Mouse (Mus musculus): Measurements from ENCODE around the gene Slc35c2. TPM values are rescaled to one million over a fixed set of nuclear protein-coding genes. Genes with fewer than 3 reads are reported as not detected.

Slc35c2 gene
- polyA plus RNA-seq, 1 experiment, result 82.3 TPM

- Histone ChIP-seq H3K27ac (ENCODE audit: control insufficient read depth, insufficient read depth, low read length) (no peak overlapping the region), H3K36me3 (ENCODE audit: control insufficient read depth, insufficient read depth, low read length) (peaks cover 42% of the 10 kb centered on the region), H3K27me3 (ENCODE audit: control insufficient read depth, insufficient read depth, low read length) (no peaks in the 10 kb centered on the region), H3K4me1 (replicated peaks; ENCODE audit: control insufficient read depth, insufficient read depth, low read length) (no peaks in the 10 kb centered on the region), H3K4me3 (ENCODE audit: control insufficient read depth, insufficient read depth, low read length) (no peak overlapping the region)
- DNase-seq, result no peak
- 96% methylated on average over 11 of the region's 11 CpGs for WGBS
- TF ChIP-seq CTCF (IDR thresholded peaks at IDR 0.05; ENCODE audit: borderline replicate concordance, control insufficient read depth, extremely low read depth, insufficient read depth, low read length, poor library complexity), result no peak
- no peak for TF ChIP-seq POLR2A (IDR thresholded peaks at IDR 0.05; ENCODE audit: control insufficient read depth, extremely low read depth, insufficient read depth, low read length, poor library complexity)
These were observed 9.8 kb upstream of the Slc35c2 start for GRCm38 (mm10) chr2:165297429-165297828.

- no peak overlapping the region for H3K4me3 ChIP-seq (ENCODE audit: control insufficient read depth, insufficient read depth, low read length)
- H3K4me1 ChIP-seq (replicated peaks; ENCODE audit: control insufficient read depth, insufficient read depth, low read length), result no peaks in the 10 kb centered on the region
- DNase-seq, result no peak
- peaks cover 42% of the 10 kb centered on the region for H3K36me3 ChIP-seq (ENCODE audit: control insufficient read depth, insufficient read depth, low read length)
- no peak overlapping the region for H3K27ac ChIP-seq (ENCODE audit: control insufficient read depth, insufficient read depth, low read length)
- WGBS, result 95% methylated on average over 18 of the region's 18 CpGs
- TF ChIP-seq CTCF (IDR thresholded peaks at IDR 0.05; ENCODE audit: borderline replicate concordance, control insufficient read depth, extremely low read depth, insufficient read depth, low read length, poor library complexity) (no peak), POLR2A (IDR thresholded peaks at IDR 0.05; ENCODE audit: control insufficient read depth, extremely low read depth, insufficient read depth, low read length, poor library complexity) (no peak)
- H3K27me3 ChIP-seq (ENCODE audit: control insufficient read depth, insufficient read depth, low read length), result no peaks in the 10 kb centered on the region
These were observed 8.9 kb upstream of the Slc35c2 start for GRCm38 (mm10) chr2:165296571-165296970.

GRCm38 (mm10) chr2:165288315-165289031 is 804 bp upstream of the Slc35c2 start:
- WGBS, result 65% methylated on average over 18 of the region's 18 CpGs
- TF ChIP-seq POLR2A (IDR thresholded peaks at IDR 0.05; ENCODE audit: control insufficient read depth, extremely low read depth, insufficient read depth, low read length, poor library complexity), result no peak
- TF ChIP-seq CTCF (IDR thresholded peaks at IDR 0.05; ENCODE audit: borderline replicate concordance, control insufficient read depth, extremely low read depth, insufficient read depth, low read length, poor library complexity), result no peak
- no peaks in the 10 kb centered on the region for H3K27me3 ChIP-seq (ENCODE audit: control insufficient read depth, insufficient read depth, low read length)
- peak; percentile 9 for DNase-seq
- no peak overlapping the region for H3K27ac ChIP-seq (ENCODE audit: control insufficient read depth, insufficient read depth, low read length)
- H3K36me3 ChIP-seq (ENCODE audit: control insufficient read depth, insufficient read depth, low read length), result 0 out of 2 replicates have a peak, but pooled peaks cover 3% of the 10 kb centered on the region
- H3K4me3 ChIP-seq (ENCODE audit: control insufficient read depth, insufficient read depth, low read length), result no peak overlapping the region
- H3K4me1 ChIP-seq (replicated peaks; ENCODE audit: control insufficient read depth, insufficient read depth, low read length), result peaks cover 23% of the 10 kb centered on the region

- Histone ChIP-seq H3K4me1 (replicated peaks; ENCODE audit: control insufficient read depth, insufficient read depth, low read length) (peaks cover 23% of the 10 kb centered on the region), H3K36me3 (ENCODE audit: control insufficient read depth, insufficient read depth, low read length) (no peaks in the 10 kb centered on the region), H3K27ac (ENCODE audit: control insufficient read depth, insufficient read depth, low read length) (peak overlapping the region; percentile 10; the same call in 1 of the 2 replicates), H3K4me3 (ENCODE audit: control insufficient read depth, insufficient read depth, low read length) (peak overlapping the region; percentile 80), H3K27me3 (ENCODE audit: control insufficient read depth, insufficient read depth, low read length) (no peaks in the 10 kb centered on the region)
- TF ChIP-seq CTCF (IDR thresholded peaks at IDR 0.05; ENCODE audit: borderline replicate concordance, control insufficient read depth, extremely low read depth, insufficient read depth, low read length, poor library complexity) (no peak), POLR2A (IDR thresholded peaks at IDR 0.05; ENCODE audit: control insufficient read depth, extremely low read depth, insufficient read depth, low read length, poor library complexity) (no peak)
- DNase-seq, result peak; percentile 21
- WGBS, result 2% methylated on average over 18 of the region's 18 CpGs
These were observed 1.1 kb downstream of the Slc35c2 start for GRCm38 (mm10) chr2:165286361-165287201.

GRCm38 (mm10) chr2:165285621-165286020 is 2.0 kb downstream of the Slc35c2 start:
- Histone ChIP-seq H3K27ac (ENCODE audit: control insufficient read depth, insufficient read depth, low read length) (no peak overlapping the region), H3K36me3 (ENCODE audit: control insufficient read depth, insufficient read depth, low read length) (no peaks in the 10 kb centered on the region), H3K27me3 (ENCODE audit: control insufficient read depth, insufficient read depth, low read length) (no peaks in the 10 kb centered on the region), H3K4me1 (replicated peaks; ENCODE audit: control insufficient read depth, insufficient read depth, low read length) (peaks cover 23% of the 10 kb centered on the region), H3K4me3 (ENCODE audit: control insufficient read depth, insufficient read depth, low read length) (peak overlapping the region; percentile 17; the same call in 1 of the 2 replicates)
- WGBS, result 8% methylated on average over 8 of the region's 8 CpGs
- peak; percentile 49 for DNase-seq
- TF ChIP-seq CTCF (IDR thresholded peaks at IDR 0.05; ENCODE audit: borderline replicate concordance, control insufficient read depth, extremely low read depth, insufficient read depth, low read length, poor library complexity) (no peak), POLR2A (IDR thresholded peaks at IDR 0.05; ENCODE audit: control insufficient read depth, extremely low read depth, insufficient read depth, low read length, poor library complexity) (no peak)

- 78% methylated on average over 3 of the region's 3 CpGs for WGBS
- Histone ChIP-seq H3K4me1 (replicated peaks; ENCODE audit: control insufficient read depth, insufficient read depth, low read length) (peaks cover 23% of the 10 kb centered on the region), H3K27me3 (ENCODE audit: control insufficient read depth, insufficient read depth, low read length) (no peaks in the 10 kb centered on the region), H3K27ac (ENCODE audit: control insufficient read depth, insufficient read depth, low read length) (no peak overlapping the region), H3K4me3 (ENCODE audit: control insufficient read depth, insufficient read depth, low read length) (no peak overlapping the region), H3K36me3 (ENCODE audit: control insufficient read depth, insufficient read depth, low read length) (no peaks in the 10 kb centered on the region)
- DNase-seq, result no peak
- no peak for TF ChIP-seq POLR2A (IDR thresholded peaks at IDR 0.05; ENCODE audit: control insufficient read depth, extremely low read depth, insufficient read depth, low read length, poor library complexity)
- no peak for TF ChIP-seq CTCF (IDR thresholded peaks at IDR 0.05; ENCODE audit: borderline replicate concordance, control insufficient read depth, extremely low read depth, insufficient read depth, low read length, poor library complexity)
These were observed 2.6 kb downstream of the Slc35c2 start for GRCm38 (mm10) chr2:165285034-165285433.
